Mouse (Mus musculus) ES-Bruce4 (cell line): Measurements from ENCODE around the gene Ttll11.

Experiments used
- CTCF ChIP-seq: IDR thresholded peaks from one replicate; pipeline ENCODE4 v1.8.1; 2011; ENCODE audit warnings: low read depth, low read length
- EP300 ChIP-seq: IDR thresholded peaks from 2 replicates; pipeline ENCODE4 v1.6.1; 2011; ENCODE audit warnings: low read depth, low read length; ENCODE audit not compliant: insufficient read depth
- POLR2A ChIP-seq: IDR thresholded peaks from one replicate; pipeline ENCODE4 v1.8.1; 2011; ENCODE audit warnings: low read length; ENCODE audit not compliant: insufficient read depth

- TF ChIP-seq POLR2A: no peak
- TF ChIP-seq CTCF: no peak
- TF ChIP-seq EP300: no peak
Measured at GRCm38 (mm10) chr2:35827886-35828285, 151.8 kb downstream of the Ttll11 start.
